Mouse (Mus musculus): ENCODE measurements around the gene Afdn. TPM values are rescaled to one million over a fixed set of nuclear protein-coding genes. Genes with fewer than 3 reads are reported as not detected.

Gene Afdn
- polyA plus RNA-seq, 1 experiment from 2014 or later: 190 TPM

DNA sequence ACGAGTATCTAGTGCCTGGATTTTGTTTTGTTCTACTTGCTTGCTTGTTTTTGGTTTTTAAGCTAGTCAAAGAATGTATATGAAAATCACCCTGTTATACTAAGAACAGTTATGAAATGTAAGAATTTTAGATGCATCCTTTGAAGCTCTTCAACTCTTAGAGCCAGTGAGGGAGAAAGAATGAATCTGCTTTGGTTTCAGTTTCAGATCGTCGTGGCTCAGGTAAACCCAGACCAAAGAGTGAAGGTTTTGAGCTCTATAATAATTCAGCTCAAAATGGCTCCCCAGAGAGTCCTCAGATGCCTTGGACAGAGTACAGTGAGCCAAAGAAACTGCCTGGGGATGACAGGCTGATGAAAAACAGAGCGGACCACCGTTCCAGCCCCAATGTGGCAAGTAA lies 123.2 kb downstream of the Afdn start:
- Histone ChIP-seq H3K9me3 (ENCODE audit: control insufficient read depth, low read length) (no peaks in the 10 kb centered on the region), H3K27me3 (ENCODE audit: control insufficient read depth, insufficient read depth, low read length) (no peaks in the 10 kb centered on the region), H3K4me2 (ENCODE audit: low read length) (no peak overlapping the region), H3K36me3 (ENCODE audit: control insufficient read depth, insufficient read depth, low read length) (peaks cover 67% of the 10 kb centered on the region), H3K4me3 (replicated peaks; ENCODE audit: low read depth, low read length) (no peak overlapping the region), H3K9ac (replicated peaks; ENCODE audit: low read length) (no peak overlapping the region), H3K27ac (replicated peaks; ENCODE audit: low read depth, low read length) (no peak overlapping the region), H3K4me1 (ENCODE audit: control insufficient read depth, insufficient read depth, low read length) (no peaks in the 10 kb centered on the region)
- no peak for DNase-seq
- WGBS: 91% methylated on average over 5 of the region's 5 CpGs
- ATAC-seq (ENCODE audit: low FRiP score, low TSS enrichment): no peak

DNA sequence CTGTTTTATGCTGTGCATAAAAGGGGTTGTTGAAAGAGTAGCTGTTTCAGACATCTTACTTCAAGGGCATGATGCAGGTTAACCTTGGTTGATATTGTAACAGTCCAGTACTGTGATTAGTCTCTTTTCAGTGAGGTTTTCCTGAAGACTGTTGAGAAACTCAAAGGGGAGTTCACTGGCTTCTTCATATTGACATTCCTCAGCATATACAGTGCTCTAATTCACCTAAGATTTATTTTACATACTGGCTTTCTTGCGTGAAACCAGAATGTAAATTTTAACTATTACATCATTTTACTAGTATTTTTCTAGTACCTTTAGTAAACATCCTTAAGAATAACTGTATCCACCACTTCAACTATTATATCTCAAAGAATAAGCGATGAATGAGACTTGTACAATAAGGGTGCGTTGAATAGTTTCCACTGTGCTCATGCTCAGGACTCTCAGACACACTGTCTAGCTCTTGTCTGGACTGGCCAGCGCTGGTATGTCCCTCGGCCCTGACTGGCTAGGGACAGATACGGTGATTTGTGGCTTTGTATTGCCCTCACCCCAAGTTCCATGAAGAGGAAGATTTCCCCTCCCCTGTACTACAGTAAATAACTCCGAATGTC lies 129.6 kb downstream of the Afdn start:
- H3K9ac ChIP-seq (replicated peaks; ENCODE audit: low read length): no peak overlapping the region
- ATAC-seq (ENCODE audit: low FRiP score, low TSS enrichment) (no peak), DNase-seq (no peak)
- no peaks in the 10 kb centered on the region for H3K27me3 ChIP-seq (ENCODE audit: control insufficient read depth, insufficient read depth, low read length)
- no peak overlapping the region for H3K4me2 ChIP-seq (ENCODE audit: low read length)
- H3K27ac ChIP-seq (replicated peaks; ENCODE audit: low read depth, low read length): no peak overlapping the region
- peaks cover 40% of the 10 kb centered on the region for H3K36me3 ChIP-seq (ENCODE audit: control insufficient read depth, insufficient read depth, low read length)
- WGBS: 91% methylated on average over 7 of the region's 7 CpGs
- H3K4me3 ChIP-seq (replicated peaks; ENCODE audit: low read depth, low read length): no peak overlapping the region
- no peaks in the 10 kb centered on the region for H3K9me3 ChIP-seq (ENCODE audit: control insufficient read depth, low read length)
- H3K4me1 ChIP-seq (ENCODE audit: control insufficient read depth, insufficient read depth, low read length): no peaks in the 10 kb centered on the region

DNA sequence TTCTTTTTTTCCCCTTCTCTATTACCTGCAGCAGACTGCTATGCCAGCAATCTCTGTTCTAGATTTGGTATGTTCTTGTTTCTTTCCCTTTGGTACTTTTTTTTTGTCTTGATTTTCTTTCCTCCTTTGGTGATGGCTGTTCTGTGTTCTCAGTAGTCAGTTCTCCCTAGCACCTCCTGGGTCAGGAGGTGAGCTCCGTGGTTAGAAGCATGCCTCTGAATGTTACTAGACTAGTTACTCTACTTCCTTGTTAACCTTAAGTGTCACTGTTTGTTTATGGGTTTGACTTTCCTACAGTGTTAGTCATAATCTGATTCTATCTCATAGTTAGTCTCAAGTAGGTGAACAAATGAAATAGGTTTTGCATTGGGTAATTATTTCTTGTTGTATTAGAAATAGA lies 130.6 kb downstream of the Afdn start:
- Histone ChIP-seq H3K9me3 (ENCODE audit: control insufficient read depth, low read length) (no peaks in the 10 kb centered on the region), H3K9ac (replicated peaks; ENCODE audit: low read length) (no peak overlapping the region), H3K27ac (replicated peaks; ENCODE audit: low read depth, low read length) (no peak overlapping the region), H3K4me2 (ENCODE audit: low read length) (no peak overlapping the region), H3K36me3 (ENCODE audit: control insufficient read depth, insufficient read depth, low read length) (peaks cover 37% of the 10 kb centered on the region), H3K27me3 (ENCODE audit: control insufficient read depth, insufficient read depth, low read length) (no peaks in the 10 kb centered on the region), H3K4me1 (ENCODE audit: control insufficient read depth, insufficient read depth, low read length) (no peaks in the 10 kb centered on the region), H3K4me3 (replicated peaks; ENCODE audit: low read depth, low read length) (no peak overlapping the region)
- WGBS: 88% methylated on average over 1 of the region's 1 CpGs
- no peak for ATAC-seq (ENCODE audit: low FRiP score, low TSS enrichment)
- DNase-seq: no peak

- Histone ChIP-seq H3K27me3 (ENCODE audit: control insufficient read depth, insufficient read depth, low read length) (no peaks in the 10 kb centered on the region), H3K9ac (replicated peaks; ENCODE audit: low read length) (no peak overlapping the region), H3K27ac (replicated peaks; ENCODE audit: low read depth, low read length) (no peak overlapping the region), H3K4me2 (ENCODE audit: low read length) (no peak overlapping the region), H3K4me1 (ENCODE audit: control insufficient read depth, insufficient read depth, low read length) (no peaks in the 10 kb centered on the region), H3K9me3 (ENCODE audit: control insufficient read depth, low read length) (no peaks in the 10 kb centered on the region), H3K4me3 (replicated peaks; ENCODE audit: low read depth, low read length) (no peak overlapping the region), H3K36me3 (ENCODE audit: control insufficient read depth, insufficient read depth, low read length) (peaks cover 71% of the 10 kb centered on the region)
- no peak for ATAC-seq (ENCODE audit: low FRiP score, low TSS enrichment)
- WGBS: 92% methylated on average over 17 of the region's 17 CpGs
- no peak for DNase-seq
Observed at GRCm38 (mm10) chr17:13898838-13899237, 138.5 kb downstream of the Afdn start.

DNA sequence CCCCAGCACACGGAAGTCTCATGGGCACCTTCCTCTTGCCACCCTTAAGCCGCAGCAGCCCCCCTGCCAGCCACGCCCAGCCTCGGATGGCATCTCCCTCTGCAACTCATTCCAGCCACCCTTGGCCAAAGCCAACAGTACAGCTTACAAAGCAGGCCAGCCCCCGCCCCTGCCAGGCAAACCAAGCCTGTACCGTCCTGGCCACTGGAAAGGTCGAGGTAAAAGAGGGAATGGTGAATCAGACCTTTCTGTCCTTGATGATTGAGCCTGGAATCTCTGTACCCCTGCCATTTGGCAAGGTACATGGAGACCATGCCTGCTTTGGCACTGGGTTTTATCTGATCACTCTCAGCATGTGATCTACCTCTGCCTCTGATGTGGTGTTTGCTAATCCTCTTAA lies 138.9 kb downstream of the Afdn start:
- H3K9me3 ChIP-seq (ENCODE audit: control insufficient read depth, low read length): no peaks in the 10 kb centered on the region
- no peak overlapping the region for H3K27ac ChIP-seq (replicated peaks; ENCODE audit: low read depth, low read length)
- no peaks in the 10 kb centered on the region for H3K4me1 ChIP-seq (ENCODE audit: control insufficient read depth, insufficient read depth, low read length)
- H3K4me3 ChIP-seq (replicated peaks; ENCODE audit: low read depth, low read length): no peak overlapping the region
- no peaks in the 10 kb centered on the region for H3K27me3 ChIP-seq (ENCODE audit: control insufficient read depth, insufficient read depth, low read length)
- peaks cover 76% of the 10 kb centered on the region for H3K36me3 ChIP-seq (ENCODE audit: control insufficient read depth, insufficient read depth, low read length)
- H3K4me2 ChIP-seq (ENCODE audit: low read length): no peak overlapping the region
- ATAC-seq (ENCODE audit: low FRiP score, low TSS enrichment) (no peak), DNase-seq (no peak)
- H3K9ac ChIP-seq (replicated peaks; ENCODE audit: low read length): no peak overlapping the region
- 92% methylated on average over 7 of the region's 7 CpGs for WGBS

DNA sequence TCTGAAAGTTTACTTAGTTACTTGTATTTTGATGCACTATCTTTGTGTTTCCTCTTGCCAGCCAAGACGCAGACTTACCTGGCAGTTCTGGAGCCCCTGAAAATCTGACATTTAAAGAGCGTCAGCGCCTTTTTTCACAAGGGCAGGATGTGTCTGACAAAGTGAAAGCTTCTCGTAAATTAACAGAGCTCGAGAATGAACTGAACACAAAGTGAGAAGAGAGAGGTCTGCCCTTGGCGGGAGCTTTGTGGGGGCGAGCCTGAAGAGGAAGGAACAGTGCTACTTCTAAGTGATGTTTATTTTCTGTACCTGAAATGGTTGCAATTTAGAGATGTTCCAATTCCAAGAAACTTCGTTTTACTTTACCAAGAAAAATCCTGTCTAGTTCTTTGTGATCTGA lies 143.5 kb downstream of the Afdn start:
- Histone ChIP-seq H3K36me3 (ENCODE audit: control insufficient read depth, insufficient read depth, low read length) (peaks cover 76% of the 10 kb centered on the region), H3K9me3 (ENCODE audit: control insufficient read depth, low read length) (no peaks in the 10 kb centered on the region)
- no peak for ATAC-seq (ENCODE audit: low FRiP score, low TSS enrichment)

GRCm38 (mm10) chr17:13907082-13907481 lies 146.7 kb downstream of the Afdn start:
- H3K27ac ChIP-seq (replicated peaks; ENCODE audit: low read depth, low read length): no peak overlapping the region

More for the DNA sequence above, 143.5 kb downstream of the Afdn start:
- no peak overlapping the region for H3K4me2 ChIP-seq (ENCODE audit: low read length)
- H3K4me1 ChIP-seq (ENCODE audit: control insufficient read depth, insufficient read depth, low read length): no peaks in the 10 kb centered on the region
- no peak for DNase-seq
- no peak overlapping the region for H3K27ac ChIP-seq (replicated peaks; ENCODE audit: low read depth, low read length)
- no peak overlapping the region for H3K4me3 ChIP-seq (replicated peaks; ENCODE audit: low read depth, low read length)
- 94% methylated on average over 8 of the region's 8 CpGs for WGBS
- H3K27me3 ChIP-seq (ENCODE audit: control insufficient read depth, insufficient read depth, low read length): no peaks in the 10 kb centered on the region
- H3K9ac ChIP-seq (replicated peaks; ENCODE audit: low read length): no peak overlapping the region

DNA sequence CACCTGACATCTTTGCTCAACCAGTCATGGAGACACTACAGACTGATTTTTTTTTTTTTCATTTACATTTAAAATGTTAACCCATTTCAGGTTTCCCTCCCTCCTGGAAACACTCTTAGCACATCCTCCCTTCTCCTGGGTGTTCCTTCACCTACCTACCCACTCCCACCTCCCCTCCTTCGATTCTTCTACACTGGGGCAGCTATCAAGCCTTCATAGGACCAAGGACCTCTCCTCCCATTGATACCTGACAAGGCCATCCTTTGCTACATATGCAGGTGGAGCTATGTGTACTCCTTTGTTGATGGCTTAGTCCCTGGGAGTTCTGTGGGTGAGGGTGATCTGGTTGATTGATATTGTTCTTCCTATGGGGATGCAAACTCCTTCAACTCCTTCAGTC lies 147.3 kb downstream of the Afdn start:
- Histone ChIP-seq H3K27me3 (ENCODE audit: control insufficient read depth, insufficient read depth, low read length) (no peaks in the 10 kb centered on the region), H3K9me3 (ENCODE audit: control insufficient read depth, low read length) (no peaks in the 10 kb centered on the region), H3K4me3 (replicated peaks; ENCODE audit: low read depth, low read length) (no peak overlapping the region), H3K4me1 (ENCODE audit: control insufficient read depth, insufficient read depth, low read length) (no peaks in the 10 kb centered on the region), H3K9ac (replicated peaks; ENCODE audit: low read length) (no peak overlapping the region), H3K4me2 (ENCODE audit: low read length) (no peak overlapping the region), H3K36me3 (ENCODE audit: control insufficient read depth, insufficient read depth, low read length) (peaks cover 45% of the 10 kb centered on the region), H3K27ac (replicated peaks; ENCODE audit: low read depth, low read length) (no peak overlapping the region)
- ATAC-seq (ENCODE audit: low FRiP score, low TSS enrichment) (no peak), DNase-seq (no peak)
- 88% methylated on average over 1 of the region's 1 CpGs for WGBS

More at GRCm38 (mm10) chr17:13907082-13907481, 146.7 kb downstream of the Afdn start:
- DNase-seq (no peak), ATAC-seq (ENCODE audit: low FRiP score, low TSS enrichment) (no peak)
- Histone ChIP-seq H3K9ac (replicated peaks; ENCODE audit: low read length) (no peak overlapping the region), H3K4me3 (replicated peaks; ENCODE audit: low read depth, low read length) (no peak overlapping the region), H3K4me1 (ENCODE audit: control insufficient read depth, insufficient read depth, low read length) (no peaks in the 10 kb centered on the region), H3K36me3 (ENCODE audit: control insufficient read depth, insufficient read depth, low read length) (peaks cover 48% of the 10 kb centered on the region), H3K4me2 (ENCODE audit: low read length) (no peak overlapping the region), H3K9me3 (ENCODE audit: control insufficient read depth, low read length) (no peaks in the 10 kb centered on the region), H3K27me3 (ENCODE audit: control insufficient read depth, insufficient read depth, low read length) (no peaks in the 10 kb centered on the region)
- 97% methylated on average over 5 of the region's 5 CpGs for WGBS

DNA sequence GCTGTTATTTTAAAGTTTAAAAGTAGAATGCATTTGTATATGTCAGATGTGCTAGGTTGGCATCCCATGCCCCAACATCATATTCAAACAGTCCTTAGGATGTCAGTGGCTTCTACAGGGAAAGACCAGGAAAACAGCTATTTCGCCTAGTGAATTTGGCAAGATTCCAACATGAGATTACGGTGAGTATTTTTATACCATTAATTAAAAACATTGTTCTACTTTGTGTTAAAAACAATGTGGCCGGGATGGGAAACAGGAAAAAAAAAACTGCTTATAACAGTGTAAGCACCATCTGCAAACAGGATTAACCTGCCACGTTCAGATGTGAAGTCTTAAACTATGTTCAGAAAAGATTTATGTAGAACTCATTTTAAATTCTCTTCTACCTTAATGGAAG lies 153.6 kb downstream of the Afdn start:
- Histone ChIP-seq H3K27ac (replicated peaks; ENCODE audit: low read depth, low read length) (no peak overlapping the region), H3K36me3 (ENCODE audit: control insufficient read depth, insufficient read depth, low read length) (no peaks in the 10 kb centered on the region), H3K9me3 (ENCODE audit: control insufficient read depth, low read length) (no peaks in the 10 kb centered on the region), H3K4me1 (ENCODE audit: control insufficient read depth, insufficient read depth, low read length) (no peaks in the 10 kb centered on the region), H3K27me3 (ENCODE audit: control insufficient read depth, insufficient read depth, low read length) (no peaks in the 10 kb centered on the region), H3K9ac (replicated peaks; ENCODE audit: low read length) (no peak overlapping the region), H3K4me2 (ENCODE audit: low read length) (no peak overlapping the region), H3K4me3 (replicated peaks; ENCODE audit: low read depth, low read length) (no peak overlapping the region)
- no peak for ATAC-seq (ENCODE audit: low FRiP score, low TSS enrichment)
- DNase-seq: no peak
- WGBS: 75% methylated on average over 4 of the region's 4 CpGs

All from midbrain, embryonic 14.5 days (tissue).